Mouse (Mus musculus) midbrain, embryonic 16.5 days (tissue): ENCODE data around the gene Gm17651. TPM values are rescaled to one million over a fixed set of nuclear protein-coding genes. Genes with fewer than 3 reads are reported as not detected.

Source experiments
- ATAC-seq: fragments of 200-750 bp; cut with Nextera tagmentation; 2 replicates; pipeline ENCODE4 v1.8.0; 2017; ENCODE audit warnings: moderate TSS enrichment
- H3K27ac ChIP-seq: fragments of 300-500 bp; sonication (generic); 2 replicates; pipeline ENCODE4 v1.5.1; 2014; ENCODE audit warnings: mild to moderate bottlenecking, low read length, mixed read lengths
- H3K27me3 ChIP-seq: fragments of 300-500 bp; sonication (generic); 2 replicates; pipeline ENCODE4 v1.6.1; 2014; ENCODE audit warnings: low read depth, low read length, mixed read lengths; ENCODE audit not compliant: control insufficient read depth, insufficient read depth
- H3K36me3 ChIP-seq: fragments of 300-500 bp; sonication (generic); 2 replicates; pipeline ENCODE4 v1.6.1; 2014; ENCODE audit warnings: mild to moderate bottlenecking, low read length, moderate library complexity, mixed read lengths; ENCODE audit not compliant: control insufficient read depth, insufficient read depth
- H3K4me1 ChIP-seq: fragments of 300-500 bp; sonication (generic); 2 replicates; pipeline ENCODE4 v1.6.1; 2014; ENCODE audit warnings: mild to moderate bottlenecking, low read length, mixed read lengths; ENCODE audit not compliant: control insufficient read depth, insufficient read depth
- H3K4me2 ChIP-seq: fragments of 300-500 bp; sonication (generic); 2 replicates; pipeline ENCODE4 v1.6.1; 2014; ENCODE audit warnings: mild to moderate bottlenecking, low read length, mixed read lengths
- H3K4me3 ChIP-seq: fragments of 300-500 bp; sonication (generic); 2 replicates; pipeline ENCODE4 v1.5.1; 2014; ENCODE audit warnings: low read depth, mild to moderate bottlenecking, low read length, moderate library complexity, mixed read lengths
- H3K9ac ChIP-seq: fragments of 300-500 bp; sonication (generic); 2 replicates; pipeline ENCODE4 v1.6.1; 2014; ENCODE audit warnings: low read depth, low read length, mixed read lengths
- H3K9me3 ChIP-seq: fragments of 300-500 bp; sonication (generic); replicated peaks from 2 replicates; pipeline ENCODE4 v1.6.1; 2014; ENCODE audit warnings: mild to moderate bottlenecking, low read length, mixed read lengths; ENCODE audit not compliant: control insufficient read depth, poor library complexity, severe bottlenecking
- WGBS: fragments of 180-500 bp; shearing (Covaris S2); extraction: QIAGEN DNeasy Blood & Tissue Kit; methylation state at CpG from one replicate; pipeline ENCODE4 v1.1.7; 2014; 5-methylcytosine and 5-hydroxymethylcytosine counted together
- polyA plus RNA-seq: library from polyadenylated mRNA; unstranded; fragments of >200 nt; fragmentation: Nextera tagmentation; extraction: Ambion mirVana; gene quantifications from 2 replicates; pipeline ENCODE4 v1.2.1, GENCODE M21; 2015

Gene Gm17651
- polyA plus RNA-seq, 1 experiment from 2014 or later, result not detected

GRCm38 (mm10) chr3:97682576-97682975, 8.1 kb upstream of the Gm17651 start:
- no peak for ATAC-seq
- Histone ChIP-seq H3K4me2 (peak overlapping the region; percentile 79), H3K4me1 (peaks cover 6% of the 10 kb centered on the region), H3K9ac (no peak overlapping the region), H3K27ac (no peak overlapping the region), H3K4me3 (no peak overlapping the region), H3K27me3 (peaks cover 4% of the 10 kb centered on the region), H3K36me3 (no peaks in the 10 kb centered on the region), H3K9me3 (no peaks in the 10 kb centered on the region)
- WGBS, result 19% methylated on average over 5 of the region's 5 CpGs

- peaks cover 6% of the 10 kb centered on the region for H3K4me1 ChIP-seq
- no peak overlapping the region for H3K27ac ChIP-seq
- peaks cover 4% of the 10 kb centered on the region for H3K27me3 ChIP-seq
- 3% methylated on average over 11 of the region's 11 CpGs for WGBS
- peak overlapping the region; percentile 79 for H3K4me2 ChIP-seq
- H3K9ac ChIP-seq, result peak overlapping the region; percentile 63; the same call in 1 of the 2 replicates
- H3K9me3 ChIP-seq, result no peaks in the 10 kb centered on the region
- H3K4me3 ChIP-seq, result peak overlapping the region; percentile 42
- no peak for ATAC-seq
- H3K36me3 ChIP-seq, result no peaks in the 10 kb centered on the region
Observed at GRCm38 (mm10) chr3:97682159-97682502, 7.6 kb upstream of the Gm17651 start.

DNA sequence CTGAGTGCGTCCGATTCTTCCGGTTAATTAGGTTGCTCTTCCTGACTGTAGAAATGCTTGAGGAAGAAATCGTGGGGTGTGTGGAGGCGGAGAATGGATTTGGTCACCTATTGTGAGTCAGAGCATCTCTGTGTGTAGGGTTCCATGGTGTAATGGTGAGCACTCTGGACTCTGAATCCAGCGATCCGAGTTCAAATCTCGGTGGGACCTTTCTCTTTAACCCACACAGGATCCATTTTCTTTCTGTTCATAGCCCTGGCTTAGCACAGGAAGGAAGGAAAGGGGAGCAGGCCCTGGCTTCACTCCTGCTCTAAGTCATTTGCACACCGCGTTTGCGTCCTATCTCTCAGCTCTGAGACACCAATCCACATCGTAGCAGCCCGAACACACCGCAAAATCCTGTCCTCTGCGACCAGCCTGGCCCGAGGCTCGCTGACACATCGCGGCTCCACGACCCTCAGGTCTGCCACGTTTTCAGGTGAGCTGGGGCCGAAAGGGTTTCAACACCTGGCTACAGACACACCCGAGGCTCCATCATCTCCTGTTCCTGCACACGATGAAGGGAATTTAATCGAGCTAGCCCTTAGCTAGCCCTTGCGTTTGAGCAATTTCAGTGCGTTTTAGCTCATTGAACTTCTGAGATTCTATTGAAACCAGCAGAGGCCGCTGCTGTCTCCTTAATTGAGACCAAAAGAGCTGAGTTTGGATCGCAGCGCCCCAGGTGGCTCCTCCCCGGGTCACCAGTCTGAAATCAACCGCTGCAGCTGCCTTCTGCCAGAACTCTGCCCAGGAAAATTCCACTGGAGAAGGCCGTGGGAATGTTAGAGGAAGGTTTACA, 7.0 kb upstream of the Gm17651 start:
- Histone ChIP-seq H3K27ac (peak overlapping the region; percentile 33), H3K4me1 (peaks cover 6% of the 10 kb centered on the region), H3K27me3 (peaks cover 4% of the 10 kb centered on the region), H3K9ac (peak overlapping the region; percentile 63; the same call in 1 of the 2 replicates), H3K9me3 (no peaks in the 10 kb centered on the region), H3K4me2 (peak overlapping the region; percentile 79), H3K4me3 (peak overlapping the region; percentile 42), H3K36me3 (no peaks in the 10 kb centered on the region)
- 1% methylated on average over 33 of the region's 33 CpGs for WGBS
- peak; percentile 73 for ATAC-seq

- Histone ChIP-seq H3K4me3 (peak overlapping the region; percentile 42), H3K9ac (peak overlapping the region; percentile 63; the same call in 1 of the 2 replicates), H3K9me3 (no peaks in the 10 kb centered on the region), H3K4me1 (peaks cover 6% of the 10 kb centered on the region), H3K4me2 (peak overlapping the region; percentile 79), H3K36me3 (no peaks in the 10 kb centered on the region), H3K27me3 (peaks cover 4% of the 10 kb centered on the region), H3K27ac (no peak overlapping the region)
- ATAC-seq, result peak; percentile 61
- WGBS, result 2% methylated on average over 28 of the region's 28 CpGs
Observed at GRCm38 (mm10) chr3:97680631-97681320, 6.3 kb upstream of the Gm17651 start.

GRCm38 (mm10) chr3:97678416-97678815, 3.9 kb upstream of the Gm17651 start:
- WGBS, result 97% methylated on average over 3 of the region's 3 CpGs
- no peaks in the 10 kb centered on the region for H3K36me3 ChIP-seq
- H3K9me3 ChIP-seq, result no peaks in the 10 kb centered on the region
- H3K27me3 ChIP-seq, result peaks cover 2% of the 10 kb centered on the region
- no peak overlapping the region for H3K4me3 ChIP-seq
- no peak overlapping the region for H3K27ac ChIP-seq
- peaks cover 6% of the 10 kb centered on the region for H3K4me1 ChIP-seq
- ATAC-seq, result no peak
- no peak overlapping the region for H3K4me2 ChIP-seq
- no peak overlapping the region for H3K9ac ChIP-seq

GRCm38 (mm10) chr3:97676126-97676525, 1.6 kb upstream of the Gm17651 start:
- no peaks in the 10 kb centered on the region for H3K9me3 ChIP-seq
- H3K36me3 ChIP-seq, result 0 out of 2 replicates have a peak, but pooled peaks cover 6% of the 10 kb centered on the region
- H3K27me3 ChIP-seq, result no peaks in the 10 kb centered on the region
- H3K9ac ChIP-seq, result no peak overlapping the region
- H3K27ac ChIP-seq, result no peak overlapping the region
- ATAC-seq, result no peak
- 93% methylated on average over 3 of the region's 3 CpGs for WGBS
- H3K4me1 ChIP-seq, result no peaks in the 10 kb centered on the region
- H3K4me3 ChIP-seq, result no peak overlapping the region
- no peak overlapping the region for H3K4me2 ChIP-seq

DNA sequence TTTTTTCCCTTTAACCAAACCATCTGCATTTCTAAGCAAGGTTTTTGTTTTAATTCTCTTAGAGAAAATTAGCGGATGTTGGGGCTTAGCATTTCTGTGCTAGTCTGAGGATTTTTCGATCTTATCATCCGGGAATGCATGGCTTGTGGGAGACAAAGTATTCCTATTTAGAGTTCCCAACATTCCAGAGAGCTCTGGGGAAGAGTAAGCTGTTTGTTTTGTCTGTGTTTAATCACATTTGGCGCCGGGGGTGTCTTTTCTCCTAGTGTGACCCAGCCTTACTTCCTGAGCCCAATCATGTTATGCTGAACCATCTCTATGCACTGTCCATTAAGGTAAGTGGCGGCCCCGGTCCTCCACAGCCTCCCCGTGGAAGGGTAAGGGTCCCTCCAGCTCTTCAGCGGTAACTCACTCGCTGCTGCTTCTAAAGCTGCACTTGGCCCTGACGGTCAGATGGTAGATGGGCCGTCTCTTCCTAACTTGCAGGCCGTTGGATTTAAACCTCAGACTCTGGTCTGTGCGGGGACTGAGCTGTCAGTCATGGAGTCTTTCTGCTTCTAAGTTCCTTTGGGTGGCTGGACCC, 7.3 kb downstream of the Gm17651 start:
- Histone ChIP-seq H3K9me3 (no peaks in the 10 kb centered on the region), H3K27ac (no peak overlapping the region), H3K9ac (no peak overlapping the region), H3K4me2 (no peak overlapping the region), H3K4me3 (no peak overlapping the region), H3K36me3 (peaks cover 27% of the 10 kb centered on the region; the same call in 1 of the 2 replicates), H3K4me1 (no peaks in the 10 kb centered on the region), H3K27me3 (no peaks in the 10 kb centered on the region)
- WGBS, result 78% methylated on average over 14 of the region's 14 CpGs
- ATAC-seq, result no peak

GRCm38 (mm10) chr3:97666154-97666553, 8.3 kb downstream of the Gm17651 start:
- Histone ChIP-seq H3K4me3 (no peak overlapping the region), H3K27me3 (no peaks in the 10 kb centered on the region), H3K36me3 (peaks cover 25% of the 10 kb centered on the region; the same call in 1 of the 2 replicates), H3K4me2 (no peak overlapping the region), H3K27ac (no peak overlapping the region), H3K4me1 (no peaks in the 10 kb centered on the region), H3K9me3 (no peaks in the 10 kb centered on the region), H3K9ac (no peak overlapping the region)
- WGBS, result 78% methylated on average over 8 of the region's 8 CpGs
- ATAC-seq, result no peak
